Mouse (Mus musculus) liver, embryonic 14.5 days (tissue): ENCODE measurements at regions not wholly inside any gene's neighbourhood (a gene's known extent, or its start where the extent isn't known, plus 50 kb on each side); places are given as distances from the start of the nearest gene placed in this dataset.

Experiments used
- ATAC-seq: fragments of 200-750 bp; cut with Nextera tagmentation; 2 replicates; pipeline ENCODE4 v1.8.0; 2017; ENCODE audit warnings: moderate number of reproducible peaks, mild to moderate bottlenecking, moderate library complexity; ENCODE audit not compliant: insufficient read depth
- DNase-seq, 3 experiments: peaks; one replicate each; pipeline ENCODE4 v3.0.0-alpha.2; 2012 to 2013; ENCODE audit warnings: low read depth in 3 of 3, low spot score in 3 of 3
- H3K27ac ChIP-seq: fragments of 300-500 bp; sonication (generic); 2 replicates; pipeline ENCODE4 v1.5.1; 2014; ENCODE audit warnings: moderate library complexity, mild to moderate bottlenecking, control low read depth, inconsistent platforms
- H3K27me3 ChIP-seq: fragments of 300-500 bp; sonication (generic); 2 replicates; pipeline ENCODE4 v1.6.1; 2014; ENCODE audit warnings: mild to moderate bottlenecking, low read length, moderate library complexity; ENCODE audit not compliant: control insufficient read depth, insufficient read depth
- H3K36me3 ChIP-seq: fragments of 300-500 bp; sonication (generic); replicated peaks from 2 replicates; pipeline ENCODE4 v1.6.1; 2014; ENCODE audit warnings: low read depth; ENCODE audit not compliant: control insufficient read depth, insufficient read depth
- H3K4me1 ChIP-seq, 2 experiments: fragments of 200-500 bp in 1 of 2; fragments of 300-500 bp in 1 of 2; sonication (generic) in 1 of 2; replicated peaks; 2 replicates each; pipeline ENCODE4 v1.6.1; 2012 to 2014; ENCODE audit warnings: antibody characterized with exemption in 1 of 2, inconsistent platforms in 1 of 2, low read length in 1 of 2; ENCODE audit not compliant: control insufficient read depth in 2 of 2, insufficient read depth in 2 of 2
- H3K4me2 ChIP-seq: fragments of 300-500 bp; sonication (generic); 2 replicates; pipeline ENCODE4 v1.6.1; 2014; ENCODE audit warnings: low read depth, mild to moderate bottlenecking, control low read depth, moderate library complexity
- H3K4me3 ChIP-seq, 2 experiments: fragments of 200-500 bp in 1 of 2; fragments of 300-500 bp in 1 of 2; sonication (generic) in 1 of 2; 2 replicates each; pipeline ENCODE4 v1.5.1; 2012 to 2014; ENCODE audit warnings: low read depth in 2 of 2, low read length in 2 of 2, mild to moderate bottlenecking in 2 of 2, control low read depth in 1 of 2, inconsistent platforms in 1 of 2, moderate library complexity in 1 of 2; ENCODE audit not compliant: insufficient read depth in 1 of 2
- H3K9ac ChIP-seq: fragments of 300-500 bp; sonication (generic); replicated peaks from 2 replicates; pipeline ENCODE4 v1.6.1; 2014; ENCODE audit warnings: mild to moderate bottlenecking, control low read depth, moderate library complexity
- H3K9me3 ChIP-seq: fragments of 300-500 bp; sonication (generic); 2 replicates; pipeline ENCODE4 v1.6.1; 2016; ENCODE audit warnings: low read length, mixed read lengths; ENCODE audit not compliant: control insufficient read depth
- CTCF ChIP-seq: IDR thresholded peaks from 2 replicates; pipeline ENCODE4 v1.5.1; 2016; ENCODE audit warnings: antibody characterized with exemption, low read depth, control low read depth
- EP300 ChIP-seq: IDR thresholded peaks from 2 replicates; pipeline ENCODE4 v1.6.1; 2016; ENCODE audit warnings: antibody characterized with exemption, low read depth
- WGBS: fragments of 180-500 bp; shearing (Covaris S2); extraction: QIAGEN DNeasy Blood & Tissue Kit; methylation state at CpG from one replicate; pipeline ENCODE4 v1.1.7; 2014; ENCODE audit not compliant: insufficient replicate concordance; 5-methylcytosine and 5-hydroxymethylcytosine counted together

DNA sequence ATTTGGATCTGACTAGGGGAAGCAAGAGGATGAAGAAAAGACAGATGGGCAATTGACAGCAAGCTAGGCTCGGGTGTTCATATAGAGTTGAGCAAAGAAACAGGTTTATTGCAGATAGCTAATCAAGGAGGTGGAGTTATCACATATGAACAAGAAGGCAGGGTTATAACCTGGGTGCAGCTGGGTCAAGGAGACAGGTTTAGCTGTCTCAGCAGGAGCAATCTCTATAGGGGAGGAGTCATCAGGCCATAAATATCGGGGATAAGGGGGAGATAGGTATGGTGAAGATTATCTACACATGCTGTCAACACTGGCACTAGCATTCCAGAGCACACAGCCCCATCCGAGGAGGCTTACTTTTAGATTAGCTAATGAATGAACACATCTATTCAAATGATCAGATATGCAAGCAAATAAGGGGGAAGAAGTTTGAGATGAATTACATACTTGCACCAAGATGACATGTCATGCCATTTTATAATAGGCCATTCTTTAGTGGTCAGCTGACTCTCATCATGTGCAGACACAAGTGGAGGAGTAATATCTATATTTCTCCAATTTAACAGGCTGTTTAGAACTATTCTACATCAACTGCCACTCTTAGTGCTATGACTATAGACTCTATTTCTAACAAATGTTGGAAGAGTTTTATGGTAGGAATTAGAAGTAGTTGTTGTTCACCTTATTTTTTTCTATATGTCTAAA, 76.9 kb downstream of the Lhx9 start:
- Histone ChIP-seq H3K27ac (no peak overlapping the region), H3K27me3 (no peaks in the 10 kb centered on the region), H3K9me3 (no peaks in the 10 kb centered on the region), H3K9ac (no peak overlapping the region), H3K4me3 (no peak overlapping the region), H3K4me2 (no peak overlapping the region), H3K4me1 (no peaks in the 10 kb centered on the region), H3K36me3 (no peaks in the 10 kb centered on the region)
- ATAC-seq (no peak), DNase-seq (no peak)
- TF ChIP-seq EP300 = no peak
- WGBS = 40% methylated on average over 3 of the region's 3 CpGs

DNA sequence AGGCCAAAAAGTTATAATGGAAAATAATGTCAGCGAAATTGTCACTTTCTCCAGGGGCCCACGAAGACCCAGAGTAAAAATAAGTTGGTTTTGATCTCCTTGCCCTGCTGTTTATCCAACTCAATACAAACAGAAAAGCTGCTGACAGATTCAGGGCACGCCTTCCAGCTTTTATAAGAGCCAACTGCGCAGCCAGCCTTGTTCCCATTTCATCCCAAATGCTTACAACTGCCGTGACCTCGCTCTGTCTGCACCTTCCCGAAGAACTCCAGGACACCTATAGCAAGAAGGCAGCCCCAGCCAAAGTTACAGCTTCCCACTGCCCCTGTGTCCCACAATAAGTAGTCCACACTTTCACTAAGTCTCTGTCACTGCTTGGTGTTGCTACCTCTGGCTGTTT, 85.5 kb downstream of the Lhx9 start:
- 67% methylated on average over 7 of the region's 7 CpGs for WGBS
- Histone ChIP-seq H3K4me1 (no peaks in the 10 kb centered on the region), H3K27ac (no peak overlapping the region), H3K4me3 (no peak overlapping the region), H3K27me3 (no peaks in the 10 kb centered on the region), H3K36me3 (no peaks in the 10 kb centered on the region), H3K9ac (no peak overlapping the region), H3K4me2 (no peak overlapping the region), H3K9me3 (no peaks in the 10 kb centered on the region)
- no peak for ATAC-seq
- DNase-seq = no peak
- TF ChIP-seq EP300 = no peak
- no peak for TF ChIP-seq CTCF

DNA sequence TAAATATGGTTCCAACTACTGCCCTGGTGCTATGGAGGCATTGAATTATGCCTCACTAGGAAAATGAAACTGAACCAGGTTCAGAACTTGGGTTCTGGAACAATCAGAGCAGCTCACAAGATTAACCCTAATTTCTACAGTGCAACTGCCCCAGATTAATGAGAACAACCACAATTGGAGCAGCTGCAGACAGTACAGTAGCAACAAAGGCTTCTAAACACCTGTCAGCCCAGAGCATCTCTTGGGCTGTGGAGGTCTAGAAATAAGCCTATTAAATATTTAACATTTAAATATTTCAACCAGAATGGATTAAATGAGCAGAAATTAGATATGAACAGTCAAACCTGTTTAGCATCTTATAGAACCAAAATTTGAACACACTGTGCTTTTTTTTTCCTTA, 90.6 kb downstream of the Lhx9 start:
- Histone ChIP-seq H3K27ac (no peak overlapping the region), H3K4me2 (no peak overlapping the region), H3K9ac (no peak overlapping the region), H3K4me1 (no peaks in the 10 kb centered on the region), H3K9me3 (no peaks in the 10 kb centered on the region), H3K36me3 (no peaks in the 10 kb centered on the region), H3K4me3 (no peak overlapping the region), H3K27me3 (no peaks in the 10 kb centered on the region)
- no peak for DNase-seq
- TF ChIP-seq CTCF (no peak), EP300 (no peak)
- ATAC-seq = no peak

DNA sequence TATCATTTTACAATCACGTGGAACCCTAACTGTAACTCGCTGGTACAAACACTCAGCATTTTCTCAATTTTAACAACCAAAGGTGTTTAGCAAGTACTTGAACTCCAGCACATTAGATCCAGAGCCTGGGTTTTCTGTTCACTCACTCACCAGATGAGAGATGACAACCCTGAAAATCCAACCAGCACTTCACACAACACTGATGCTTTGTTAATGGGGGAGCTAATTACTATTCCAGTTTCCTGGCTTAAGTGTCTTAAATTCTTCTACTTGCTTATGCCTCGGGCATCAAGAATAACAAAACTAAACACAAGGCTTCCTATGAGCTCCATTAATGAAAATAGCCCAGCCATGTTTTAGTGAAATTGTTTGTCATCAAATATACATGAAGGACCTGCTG, 113.4 kb upstream of the Nek7 start:
- Histone ChIP-seq H3K4me2 (no peak overlapping the region), H3K4me3 (no peak overlapping the region), H3K27me3 (no peaks in the 10 kb centered on the region), H3K9me3 (no peaks in the 10 kb centered on the region), H3K36me3 (no peaks in the 10 kb centered on the region), H3K9ac (no peak overlapping the region), H3K27ac (no peak overlapping the region), H3K4me1 (no peaks in the 10 kb centered on the region)
- no peak for ATAC-seq
- no peak for DNase-seq
- TF ChIP-seq CTCF = no peak
- no peak for TF ChIP-seq EP300
- 55% methylated on average over 3 of the region's 3 CpGs for WGBS

DNA sequence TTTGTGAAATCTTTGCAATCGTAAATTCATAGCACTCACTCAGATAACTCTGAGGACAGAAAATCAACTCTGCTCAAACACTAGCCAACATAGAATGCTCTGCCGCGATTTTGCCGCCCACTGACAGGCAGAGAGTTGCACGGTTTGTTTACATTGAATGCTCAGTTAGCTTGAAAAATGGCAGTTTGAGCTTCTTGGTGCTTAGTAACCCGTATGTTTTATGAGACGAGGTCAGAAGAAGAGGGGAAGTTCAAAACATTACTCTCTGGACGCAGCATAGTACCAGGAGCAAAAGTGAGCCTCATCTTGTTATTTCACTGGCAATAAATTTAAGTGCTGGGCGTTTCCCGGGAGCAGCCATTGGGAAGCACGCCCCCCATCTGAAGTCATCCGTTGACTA, 111.1 kb upstream of the Nek7 start:
- DNase-seq (no peak), ATAC-seq (no peak)
- H3K36me3 ChIP-seq = no peaks in the 10 kb centered on the region
- H3K27me3 ChIP-seq = no peaks in the 10 kb centered on the region
- H3K9ac ChIP-seq = no peak overlapping the region
- no peaks in the 10 kb centered on the region for H3K4me1 ChIP-seq
- no peak overlapping the region for H3K27ac ChIP-seq
- H3K4me3 ChIP-seq = no peak overlapping the region
- no peak for TF ChIP-seq CTCF
- 58% methylated on average over 12 of the region's 12 CpGs for WGBS
- no peak overlapping the region for H3K4me2 ChIP-seq
- no peaks in the 10 kb centered on the region for H3K9me3 ChIP-seq
